Mouse (Mus musculus) G1E (cell line): ENCODE measurements around the gene Aoc3. TPM values are rescaled to one million over a fixed set of nuclear protein-coding genes. Genes with fewer than 3 reads are reported as not detected.
A peak's percentile ranks its signal among the peaks of the same experiment; 100 is the strongest.

ENCODE experiments used
- ATAC-seq: 2 replicates; pipeline ENCODE4 v1.8.0; 2016; ENCODE audit warnings: mild to moderate bottlenecking; ENCODE audit not compliant: insufficient number of reproducible peaks, poor library complexity, low FRiP score, severe bottlenecking; ENCODE audit errors: extremely low read depth
- DNase-seq: peaks from one replicate; pipeline ENCODE4 v3.0.0; 2012; ENCODE audit warnings: low spot score
- H3K27me3 ChIP-seq: 2 replicates; pipeline ENCODE4 v1.6.1; 2012; ENCODE audit warnings: mild to moderate bottlenecking, low read length, inconsistent platforms; ENCODE audit not compliant: insufficient read depth
- H3K36me3 ChIP-seq: replicated peaks from 2 replicates; pipeline ENCODE3; 2012; ENCODE audit warnings: mild to moderate bottlenecking, inconsistent platforms
- H3K4me1 ChIP-seq: 2 replicates; pipeline ENCODE4 v1.6.1; 2012; ENCODE audit warnings: low read depth, low read length, inconsistent platforms, mixed read lengths; ENCODE audit not compliant: insufficient read depth
- H3K4me3 ChIP-seq: 2 replicates; pipeline ENCODE4 v1.5.1; 2012; ENCODE audit warnings: low read depth, mild to moderate bottlenecking, inconsistent platforms, low read length, moderate library complexity, mixed read lengths
- H3K9me3 ChIP-seq: replicated peaks from 2 replicates; pipeline ENCODE4 v1.6.1; 2012; ENCODE audit warnings: inconsistent platforms
- CTCF ChIP-seq: IDR thresholded peaks from 2 replicates; pipeline ENCODE4 v1.5.1; 2012; ENCODE audit warnings: low read depth, low read length, inconsistent platforms, mixed read lengths
- GATA1 ChIP-seq: IDR thresholded peaks from 2 replicates; pipeline ENCODE4 v1.6.1; 2012; ENCODE audit warnings: borderline replicate concordance, low read length, inconsistent platforms, mixed read lengths
- GATA2 ChIP-seq: IDR thresholded peaks from 2 replicates; pipeline ENCODE4 v1.6.1; 2012; ENCODE audit warnings: low read depth, low read length, inconsistent platforms, borderline replicate concordance
- POLR2AphosphoS5 ChIP-seq: IDR thresholded peaks from 2 replicates; pipeline ENCODE4 v1.6.1; 2012; ENCODE audit warnings: low read depth, low read length, inconsistent platforms; ENCODE audit not compliant: insufficient replicate concordance
- TAL1 ChIP-seq: conservative IDR thresholded peaks from 2 replicates; pipeline ENCODE4 v1.6.1; 2012; ENCODE audit warnings: low read depth, low read length, inconsistent platforms, mixed read lengths
- polyA plus RNA-seq: library from polyadenylated mRNA; stranded (reverse); fragments of >175 nt; gene quantifications from 2 replicates; pipeline ENCODE4 v1.2.3, GENCODE M21; 2012
- total RNA-seq, 2 experiments: library from RNA; stranded (forward) in 1 of 2; stranded (reverse) in 1 of 2; fragments of 200-1000 nt in 1 of 2; fragments of >200 nt in 1 of 2; fragmentation: Nextera tagmentation in 1 of 2; gene quantifications; 2 replicates each; pipeline ENCODE4 v1.2.3; 2014 to 2017

Gene Aoc3
- total and polyA plus RNA-seq, 3 experiments, result 0.10 to 2.5 (median 0.16) TPM

DNA sequence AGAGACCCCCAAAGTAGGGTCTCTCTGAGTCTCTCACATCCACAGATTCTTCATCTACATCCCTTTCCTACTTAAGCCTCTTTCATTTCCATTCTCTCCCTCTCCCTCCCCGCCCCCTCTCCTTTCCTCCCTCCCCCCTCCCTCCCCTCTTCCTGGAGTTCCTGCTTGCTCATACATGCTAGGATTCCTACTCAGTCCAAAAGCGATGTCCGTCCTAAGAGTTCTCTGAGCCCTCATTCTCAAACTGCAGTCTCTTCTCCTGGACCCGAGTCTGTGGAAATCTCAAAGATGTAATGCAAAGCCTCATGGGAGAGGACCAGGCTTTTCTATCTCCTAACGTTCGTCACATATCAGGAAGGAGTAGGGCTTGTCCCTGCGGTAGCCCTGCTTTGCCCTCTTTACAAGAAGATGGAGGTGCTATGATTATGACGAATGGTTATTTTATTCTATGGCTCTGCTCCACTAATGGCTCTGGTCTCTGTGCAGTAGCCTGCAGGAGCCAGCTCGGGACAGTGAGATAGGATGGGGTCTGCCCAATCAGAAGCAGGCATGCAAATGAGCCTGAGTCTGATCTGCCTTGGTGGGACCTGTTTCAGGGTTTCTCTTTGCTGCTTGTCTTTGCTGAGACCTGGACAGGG is 7.8 kb downstream of the Aoc3 start:
- no peaks in the 10 kb centered on the region for H3K36me3 ChIP-seq
- peak; percentile 60; the same call in 1 of the 2 replicates for ATAC-seq
- no peaks in the 10 kb centered on the region for H3K9me3 ChIP-seq
- no peak overlapping the region; the same call in 1 of the 2 replicates for H3K4me3 ChIP-seq
- TF ChIP-seq CTCF (no peak), TAL1 (no peak), GATA2 (no peak), POLR2AphosphoS5 (no peak), GATA1 (no peak)
- H3K27me3 ChIP-seq, result peaks cover 24% of the 10 kb centered on the region
- peak; percentile 85 for DNase-seq
- H3K4me1 ChIP-seq, result peaks cover 26% of the 10 kb centered on the region

DNA sequence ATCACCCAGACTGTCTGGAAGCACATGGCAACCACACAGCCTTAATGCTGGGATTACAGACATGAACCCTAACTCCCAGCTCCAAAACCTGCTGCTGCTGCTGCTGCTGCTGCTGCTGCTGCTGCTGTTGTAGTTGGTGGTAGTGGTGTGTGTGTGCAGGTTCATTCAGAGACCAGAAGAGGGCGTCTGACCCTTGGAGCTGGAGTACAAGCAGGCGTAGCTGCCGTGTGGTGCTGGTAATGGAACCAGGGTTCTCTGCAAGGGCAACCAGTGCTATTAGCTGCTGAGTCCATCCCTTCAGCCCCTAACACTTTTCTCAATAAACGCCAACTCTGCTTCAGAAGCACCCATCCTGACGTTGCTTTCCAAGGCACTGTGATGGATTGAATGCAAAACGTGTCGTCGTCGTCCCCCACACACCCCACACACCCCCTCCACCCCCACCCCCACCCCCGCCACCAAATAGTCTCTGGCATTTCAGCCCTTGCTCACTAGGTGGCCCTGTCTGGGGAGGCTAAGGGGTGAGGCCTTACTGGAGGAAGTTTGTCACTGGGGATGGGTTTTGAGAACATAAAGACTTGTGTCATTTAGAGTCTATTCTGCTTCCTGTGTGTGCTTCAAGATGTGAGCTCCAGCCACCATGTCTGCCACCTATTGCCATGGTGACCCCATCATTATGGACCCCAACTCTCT is 16.8 kb downstream of the Aoc3 start:
- Histone ChIP-seq H3K4me3 (no peak overlapping the region), H3K36me3 (no peaks in the 10 kb centered on the region), H3K27me3 (peaks cover 27% of the 10 kb centered on the region), H3K9me3 (no peaks in the 10 kb centered on the region), H3K4me1 (no peaks in the 10 kb centered on the region)
- TF ChIP-seq GATA2 (no peak), GATA1 (no peak), POLR2AphosphoS5 (no peak), TAL1 (no peak), CTCF (no peak)
- DNase-seq (no peak), ATAC-seq (no peak)

- Histone ChIP-seq H3K36me3 (no peaks in the 10 kb centered on the region), H3K27me3 (peaks cover 27% of the 10 kb centered on the region), H3K9me3 (no peaks in the 10 kb centered on the region), H3K4me3 (no peak overlapping the region), H3K4me1 (no peaks in the 10 kb centered on the region)
- ATAC-seq, result no peak
- TF ChIP-seq TAL1, result no peak
- TF ChIP-seq GATA1, result no peak
- TF ChIP-seq GATA2, result no peak
- no peak for TF ChIP-seq CTCF
- TF ChIP-seq POLR2AphosphoS5, result no peak
- DNase-seq, result no peak
Measured at GRCm38 (mm10) chr11:101348774-101349173, 18.4 kb downstream of the Aoc3 start.

DNA sequence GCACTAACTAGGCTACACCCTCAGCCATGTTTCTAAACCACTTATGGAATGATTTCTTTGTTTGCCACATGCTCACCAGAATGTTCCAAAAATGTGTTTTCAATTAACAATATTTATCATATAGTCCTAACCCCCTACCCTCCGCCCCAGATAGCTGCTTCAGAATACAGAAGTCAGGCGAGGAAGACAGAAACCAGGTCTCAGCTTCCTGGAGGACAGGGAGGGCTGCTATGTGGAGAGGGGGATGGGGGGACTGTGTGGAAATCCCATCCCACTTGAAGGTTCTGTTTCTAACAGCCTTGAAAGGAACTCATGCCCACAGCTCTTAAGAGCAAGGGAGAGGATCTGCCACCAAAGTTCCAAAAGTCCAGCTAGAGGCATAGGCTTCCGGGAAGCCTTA is 18.8 kb downstream of the Aoc3 start:
- TF ChIP-seq GATA2, result no peak
- TF ChIP-seq CTCF, result no peak
- no peak for TF ChIP-seq GATA1
- TF ChIP-seq TAL1, result no peak
- TF ChIP-seq POLR2AphosphoS5, result no peak
- no peaks in the 10 kb centered on the region for H3K9me3 ChIP-seq
- H3K4me3 ChIP-seq, result no peak overlapping the region
- DNase-seq (no peak), ATAC-seq (no peak)
- peaks cover 31% of the 10 kb centered on the region for H3K27me3 ChIP-seq
- no peaks in the 10 kb centered on the region for H3K36me3 ChIP-seq
- H3K4me1 ChIP-seq, result no peaks in the 10 kb centered on the region

DNA sequence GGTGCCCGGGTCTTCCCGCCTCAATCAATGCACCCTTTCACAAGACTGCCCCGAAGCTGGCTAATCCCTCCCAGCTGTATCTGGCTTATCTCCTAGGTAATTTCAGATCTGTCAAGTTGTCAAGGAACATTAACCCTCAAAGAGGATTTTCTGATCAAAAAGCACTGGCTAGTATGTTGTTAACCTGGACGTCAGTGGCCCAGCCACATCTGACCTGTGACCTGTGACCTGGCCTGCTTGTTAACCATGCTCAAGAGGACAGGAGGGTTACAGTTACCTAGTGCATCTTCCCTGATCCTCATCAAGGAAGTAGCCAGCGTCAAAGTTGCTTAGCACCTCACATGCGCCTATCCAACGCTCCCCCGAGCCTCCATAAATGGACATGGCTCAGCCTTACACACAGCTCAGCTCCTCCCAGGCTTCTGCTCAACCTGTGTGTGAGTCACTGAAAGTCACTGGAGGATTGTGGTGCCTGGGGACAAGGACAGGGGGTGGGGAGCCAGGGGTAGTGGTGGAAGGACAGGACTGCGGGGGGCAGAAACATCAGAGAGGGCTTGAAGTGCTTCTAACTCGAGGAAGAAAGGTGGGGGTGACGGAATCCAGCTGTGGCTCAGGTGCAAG is 20.8 kb downstream of the Aoc3 start:
- ATAC-seq (no peak), DNase-seq (no peak)
- Histone ChIP-seq H3K4me3 (no peak overlapping the region), H3K36me3 (no peaks in the 10 kb centered on the region), H3K27me3 (peaks cover 38% of the 10 kb centered on the region), H3K9me3 (no peaks in the 10 kb centered on the region), H3K4me1 (no peaks in the 10 kb centered on the region)
- no peak for TF ChIP-seq CTCF
- TF ChIP-seq TAL1, result no peak
- TF ChIP-seq GATA1, result no peak

GRCm38 (mm10) chr11:101351721-101352111 is 21.3 kb downstream of the Aoc3 start:
- DNase-seq (no peak), ATAC-seq (no peak)
- Histone ChIP-seq H3K4me1 (no peaks in the 10 kb centered on the region), H3K27me3 (peaks cover 38% of the 10 kb centered on the region), H3K36me3 (no peaks in the 10 kb centered on the region), H3K4me3 (no peak overlapping the region), H3K9me3 (no peaks in the 10 kb centered on the region)
- no peak for TF ChIP-seq POLR2AphosphoS5
- no peak for TF ChIP-seq TAL1
- no peak for TF ChIP-seq GATA2
- TF ChIP-seq CTCF, result no peak
- no peak for TF ChIP-seq GATA1
